Mouse (Mus musculus) spleen, postnatal 0 days (tissue): ENCODE results near the gene Plcb4. TPM values are rescaled to one million over a fixed set of nuclear protein-coding genes. Genes with fewer than 3 reads are reported as not detected.

Source experiments
- polyA plus RNA-seq: library from polyadenylated mRNA; unstranded; fragments of >200 nt; fragmentation: Nextera tagmentation; extraction: Ambion mirVana; gene quantifications from 2 replicates; pipeline ENCODE4 v1.2.1, GENCODE M21; 2015

Plcb4 gene
- polyA plus RNA-seq = 11.0 and 12.1 TPM in 2 replicates

DNA sequence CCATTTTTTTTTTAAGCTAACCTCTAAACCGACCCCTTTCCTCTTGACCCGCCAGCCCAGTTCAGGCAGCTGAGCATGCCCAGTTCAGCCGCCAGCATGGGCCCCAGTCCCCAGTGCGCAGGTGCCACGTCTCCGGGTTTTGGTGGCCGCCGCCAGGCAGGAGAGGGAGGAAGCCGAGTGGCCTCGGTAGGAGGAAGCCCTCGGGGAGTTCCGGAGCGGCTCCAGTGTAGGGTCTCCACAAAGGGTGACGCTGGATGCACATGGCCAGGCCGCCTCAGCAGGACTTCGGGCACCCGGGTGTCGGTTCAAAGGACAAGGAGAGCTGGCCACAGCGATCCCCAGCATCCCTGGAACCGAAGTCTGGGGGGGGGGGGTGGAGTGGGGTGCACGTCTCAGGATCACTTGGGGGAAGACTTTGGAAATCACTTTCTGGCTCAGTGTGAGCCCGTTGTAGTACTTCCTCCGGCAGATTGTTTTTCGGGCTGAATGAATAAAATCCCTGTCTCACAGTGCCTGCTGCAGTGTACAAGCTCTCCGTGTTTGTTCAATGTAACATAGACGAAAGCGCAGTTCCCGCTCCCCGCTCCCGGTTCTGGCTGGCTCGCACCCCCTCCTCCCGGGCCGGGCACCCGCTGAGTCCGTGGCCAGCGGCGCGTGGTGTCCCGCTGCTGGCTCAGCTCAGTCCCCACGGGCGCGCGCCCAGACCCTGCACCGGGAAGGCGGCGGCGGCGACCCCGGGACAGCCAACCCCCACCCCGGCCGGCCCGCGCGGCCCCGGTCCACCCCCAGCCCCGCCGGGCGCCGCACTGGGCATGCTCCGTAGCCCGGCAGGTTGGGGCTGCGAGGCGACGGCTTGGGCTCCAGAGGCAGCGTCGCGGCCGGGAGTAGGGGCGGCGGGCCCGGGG, at the start of gene Plcb4:
TSS of gene Plcb4 (plus strand) at position 526 of the 905 bp plus-strand sequence.

DNA sequence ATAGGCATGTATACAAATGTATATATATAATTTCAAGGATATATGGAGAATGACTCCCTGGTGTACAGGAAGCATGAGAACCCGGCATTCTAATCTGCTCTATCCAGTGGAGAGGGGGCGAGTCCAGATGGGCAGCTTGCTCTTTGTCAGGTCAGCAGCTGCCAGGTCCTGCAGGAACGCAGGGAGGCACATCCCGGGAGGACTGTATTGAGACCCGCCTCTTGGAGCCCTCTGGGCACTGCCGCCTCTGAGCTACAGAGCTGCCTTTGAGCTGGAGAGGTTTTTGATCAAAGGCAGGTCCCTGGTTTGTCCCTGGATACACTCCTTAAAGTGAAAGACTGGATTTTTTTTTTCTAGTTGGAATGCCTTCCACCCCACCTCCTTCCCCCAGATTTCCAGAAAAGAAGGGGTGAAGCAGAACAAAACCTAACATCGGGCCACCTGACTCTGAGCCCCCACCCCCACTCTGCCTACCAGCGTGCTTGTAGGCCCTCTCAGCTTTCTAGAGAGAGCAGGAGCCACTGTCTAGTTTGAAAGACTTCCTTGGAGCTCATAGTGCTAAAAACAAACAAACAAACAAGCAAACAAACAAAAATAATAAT, 393.0 kb downstream of the Plcb4 start, which contains the start of gene Lamp5:
TSS of gene Lamp5 (plus strand) at position 552 of the 602 bp plus-strand sequence.

